Mouse (Mus musculus) cerebellum, adult 2 months (tissue): ENCODE measurements at regions not wholly inside any gene's neighbourhood (a gene's known extent, or its start where the extent isn't known, plus 50 kb on each side); places are given as distances from the start of the nearest gene placed in this dataset.

Source experiments
- CTCF ChIP-seq: fragments of 200-500 bp; IDR thresholded peaks from 2 replicates; pipeline ENCODE4 v1.5.1; 2011; ENCODE audit warnings: low read depth, mild to moderate bottlenecking, control low read depth, low read length, moderate library complexity, borderline replicate concordance; ENCODE audit not compliant: insufficient read depth
- POLR2A ChIP-seq: fragments of 200-500 bp; IDR thresholded peaks from 2 replicates; pipeline ENCODE4 v1.6.1; 2011; ENCODE audit warnings: low read length, control low read depth, borderline replicate concordance; ENCODE audit not compliant: insufficient read depth

DNA sequence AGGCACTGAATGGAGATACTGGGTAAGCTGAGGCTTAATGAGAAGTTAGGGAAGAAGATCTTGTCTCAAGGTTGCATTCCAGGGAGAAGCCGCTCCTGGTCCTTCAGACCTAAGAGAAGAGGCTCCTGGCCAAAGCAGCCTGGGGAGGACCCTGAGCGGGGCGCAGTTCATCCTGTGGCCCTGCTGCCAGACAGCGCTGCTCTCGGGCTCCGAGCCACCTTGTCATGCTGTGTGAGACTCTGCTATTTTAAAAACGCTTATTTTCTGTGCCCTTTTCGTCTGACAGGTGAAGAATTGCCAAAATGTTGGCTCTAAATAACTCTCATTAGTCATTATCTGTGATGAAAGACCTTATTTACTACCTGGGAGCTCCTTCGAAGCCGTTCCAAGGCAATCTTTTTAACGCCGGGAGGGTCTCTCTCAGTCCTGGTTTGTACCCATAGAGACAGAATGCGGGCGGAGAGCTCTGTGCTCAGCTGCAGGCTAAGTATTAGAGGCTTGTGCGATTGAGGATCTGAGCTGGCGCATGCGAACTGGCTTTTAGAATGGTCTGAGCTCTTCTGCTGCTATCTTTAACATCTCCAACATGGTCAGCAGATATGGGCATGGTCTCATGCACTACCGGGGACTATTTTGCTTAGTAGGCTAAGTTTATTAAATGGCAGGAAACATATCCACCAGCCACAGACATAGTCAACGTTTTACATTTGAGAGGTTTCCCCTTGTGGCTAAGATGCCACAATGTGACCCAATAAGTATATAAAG, 68.8 kb upstream of the Gpr12 start:
- TF ChIP-seq POLR2A (no peak), CTCF (no peak)
